Mouse (Mus musculus) MEL (cell line): ENCODE results near the gene 2310057N15Rik. TPM values are rescaled to one million over a fixed set of nuclear protein-coding genes. Genes with fewer than 3 reads are reported as not detected.
"Not testable (repeated sequence)": the region's sequence is repeated elsewhere in the genome, so short reads cannot be mapped to it uniquely, and the experiment has no call there.

Source experiments
- DNase-seq: peaks from one replicate; pipeline ENCODE4 v3.0.0; 2011; ENCODE audit warnings: low read depth, low spot score
- H3K27ac ChIP-seq: 2 replicates; pipeline ENCODE4 v1.5.1; 2012; ENCODE audit warnings: low read depth, mild to moderate bottlenecking, control low read depth, low read length, moderate library complexity; ENCODE audit not compliant: control insufficient read depth
- H3K27me3 ChIP-seq, 2 experiments: fragments of 150-350 bp in 1 of 2; sonication (generic) in 1 of 2; 2 replicates each; pipeline ENCODE4 v1.6.1; 2012; ENCODE audit warnings: low read length in 2 of 2, mild to moderate bottlenecking in 2 of 2, improper control_type of control experiment in 1 of 2, moderate library complexity in 1 of 2; ENCODE audit not compliant: insufficient read depth in 2 of 2, control insufficient read depth in 1 of 2
- H3K36me3 ChIP-seq, 2 experiments: 2 replicates each; pipeline ENCODE4 v1.6.1; 2012 to 2014; ENCODE audit warnings: low read length in 2 of 2, improper control_type of control experiment in 1 of 2, inconsistent platforms in 1 of 2, mild to moderate bottlenecking in 1 of 2; ENCODE audit not compliant: insufficient read depth in 2 of 2, control insufficient read depth in 1 of 2
- H3K4me1 ChIP-seq, 2 experiments: fragments of 150-350 bp in 1 of 2; sonication (generic) in 1 of 2; 2 replicates each; pipeline ENCODE4 v1.6.1; 2012; ENCODE audit warnings: low read length in 2 of 2, improper control_type of control experiment in 1 of 2, mild to moderate bottlenecking in 1 of 2; ENCODE audit not compliant: insufficient read depth in 2 of 2, control insufficient read depth in 1 of 2
- H3K4me3 ChIP-seq, 2 experiments: fragments of 150-350 bp in 1 of 2; sonication (generic) in 1 of 2; 2 replicates each; pipeline ENCODE4 v1.5.1; 2012; ENCODE audit warnings: low read depth in 2 of 2, low read length in 2 of 2, mild to moderate bottlenecking in 2 of 2, moderate library complexity in 2 of 2, control low read depth in 1 of 2, improper control_type of control experiment in 1 of 2; ENCODE audit not compliant: control insufficient read depth in 1 of 2, insufficient read depth in 1 of 2
- H3K79me2 ChIP-seq: 2 replicates; pipeline ENCODE4 v1.6.1; 2012; ENCODE audit warnings: mild to moderate bottlenecking, low read length, moderate library complexity; ENCODE audit not compliant: control insufficient read depth, poor library complexity, insufficient read depth
- H3K9ac ChIP-seq: 2 replicates; pipeline ENCODE4 v1.6.1; 2012; ENCODE audit warnings: low read depth, mild to moderate bottlenecking, control low read depth, low read length, moderate library complexity; ENCODE audit not compliant: control insufficient read depth, poor library complexity, severe bottlenecking
- H3K9me3 ChIP-seq: fragments of 150-350 bp; sonication (generic); replicated peaks from 2 replicates; pipeline ENCODE4 v1.6.1; 2012; ENCODE audit warnings: mild to moderate bottlenecking, low read length, improper control_type of control experiment, moderate library complexity; ENCODE audit not compliant: insufficient read depth
- CHD1 ChIP-seq: IDR thresholded peaks from 2 replicates; pipeline ENCODE4 v1.6.1; 2012; ENCODE audit warnings: low read depth, mild to moderate bottlenecking, inconsistent platforms, low read length, improper control_type of control experiment
- E2F4 ChIP-seq: IDR thresholded peaks from 2 replicates; pipeline ENCODE4 v1.6.1; 2011; ENCODE audit warnings: low read depth, low read length, improper control_type of control experiment, borderline replicate concordance
- ETS1 ChIP-seq: IDR thresholded peaks from 2 replicates; pipeline ENCODE4 v1.6.1; 2012; ENCODE audit warnings: low read depth, mild to moderate bottlenecking, inconsistent platforms, low read length, improper control_type of control experiment, moderate library complexity
- GATA1 ChIP-seq: IDR thresholded peaks from 2 replicates; pipeline ENCODE4 v1.6.1; 2011; ENCODE audit warnings: low read depth, low read length, improper control_type of control experiment
- MAZ ChIP-seq: IDR thresholded peaks from 2 replicates; pipeline ENCODE4 v1.6.1; 2012; ENCODE audit warnings: low read depth, mild to moderate bottlenecking, inconsistent platforms, low read length, improper control_type of control experiment
- MEF2A ChIP-seq: IDR thresholded peaks from 2 replicates; pipeline ENCODE4 v1.6.1; 2014; ENCODE audit warnings: low read depth, mild to moderate bottlenecking, inconsistent platforms, low read length, improper control_type of control experiment; ENCODE audit not compliant: poor library complexity, insufficient replicate concordance, severe bottlenecking; ENCODE audit errors: extremely low read depth
- MXI1 ChIP-seq: IDR thresholded peaks from 2 replicates; pipeline ENCODE4 v1.6.1; 2011; ENCODE audit warnings: mild to moderate bottlenecking, low read depth, low read length, improper control_type of control experiment
- MYB ChIP-seq: IDR thresholded peaks from 2 replicates; pipeline ENCODE4 v1.6.1; 2011; ENCODE audit warnings: mild to moderate bottlenecking, low read depth, low read length, improper control_type of control experiment
- MYC ChIP-seq: IDR thresholded peaks from 2 replicates; pipeline ENCODE4 v1.6.1; 2011; ENCODE audit warnings: low read depth, mild to moderate bottlenecking, low read length, improper control_type of control experiment, moderate library complexity
- POLR2AphosphoS5 ChIP-seq: IDR thresholded peaks from 2 replicates; pipeline ENCODE4 v1.6.1; 2012; ENCODE audit warnings: low read depth, borderline replicate concordance, mild to moderate bottlenecking, inconsistent platforms, low read length, moderate library complexity, mixed read lengths
- RAD21 ChIP-seq: IDR thresholded peaks from 2 replicates; pipeline ENCODE4 v1.6.1; 2011; ENCODE audit warnings: mild to moderate bottlenecking, low read depth, low read length, improper control_type of control experiment
- TAL1 ChIP-seq: IDR thresholded peaks from 2 replicates; pipeline ENCODE4 v1.6.1; 2012; ENCODE audit warnings: mild to moderate bottlenecking, inconsistent platforms, low read length, moderate library complexity, mixed read lengths
- USF1 ChIP-seq: IDR thresholded peaks from 2 replicates; pipeline ENCODE4 v1.6.1; 2014; ENCODE audit warnings: low read depth, mild to moderate bottlenecking, inconsistent platforms, low read length, improper control_type of control experiment, moderate library complexity
- USF2 ChIP-seq, 2 experiments: IDR thresholded peaks; 2 replicates each; pipeline ENCODE4 v1.6.1; 2011 to 2012; ENCODE audit warnings: improper control_type of control experiment in 2 of 2, low read length in 2 of 2, borderline replicate concordance in 1 of 2, inconsistent platforms in 1 of 2, low read depth in 1 of 2, mild to moderate bottlenecking in 1 of 2; ENCODE audit not compliant: insufficient read depth in 1 of 2
- polyA plus RNA-seq, 2 experiments: library from polyadenylated mRNA; stranded (reverse) in 1 of 2; unstranded in 1 of 2; fragments of >175 nt in 1 of 2; fragments of >200 nt in 1 of 2; gene quantifications; 2 replicates each; pipeline versions ENCODE4 v1.2.1 to v1.2.4; 2012; ENCODE audit warnings: low replicate concordance in 2 of 2, low read depth in 1 of 2; ENCODE audit not compliant: insufficient read length in 2 of 2, insufficient read depth in 1 of 2, missing spikeins in 1 of 2
- total RNA-seq: library from RNA; depleted of rRNA; stranded (reverse); fragments of 300-350 nt; gene quantifications from 2 replicates; pipeline ENCODE4 v1.2.3, GENCODE M21; 2012

2310057N15Rik gene
- total and polyA plus RNA-seq, 3 experiments: not detected

DNA sequence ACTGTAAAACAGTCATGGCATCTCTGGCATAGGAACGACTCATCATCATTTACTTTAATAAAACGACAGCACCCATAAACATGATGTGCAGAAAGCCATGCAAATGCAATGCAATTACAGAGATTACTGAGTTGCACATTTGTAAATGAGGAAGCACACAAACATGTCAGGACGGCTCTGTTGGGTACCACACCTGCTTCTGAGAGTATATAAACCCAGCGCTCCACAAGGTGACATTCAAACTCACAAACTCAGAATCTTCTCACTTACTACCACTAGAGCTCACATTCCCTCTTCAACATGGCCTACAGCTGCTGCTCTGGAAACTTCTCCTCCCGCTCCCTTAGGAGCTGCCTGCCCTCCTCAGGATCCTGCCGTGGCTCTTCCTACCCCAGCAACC is 3.6 kb upstream of the 2310057N15Rik start, which contains the start of gene Gm5965:
TSS of gene Gm5965 (plus strand) at position 301 of the 400 bp plus-strand sequence.
- no peak within 1 kb of the TSS for H3K4me3 ChIP-seq
- no peak for DNase-seq
- H3K4me1 ChIP-seq: no peaks in the 10 kb centered on the region
- no peaks in the 10 kb centered on the region for H3K27me3 ChIP-seq
- no peaks in the 10 kb centered on the region for H3K79me2 ChIP-seq
- no peak within 1 kb of the TSS for H3K9ac ChIP-seq
- no peaks in the 10 kb centered on the region for H3K36me3 ChIP-seq
- H3K27ac ChIP-seq: no peak within 1 kb of the TSS
- H3K9me3 ChIP-seq: no peaks in the 10 kb centered on the region
- TF ChIP-seq MEF2A (no peak), MAZ (no peak), GATA1 (no peak), TAL1 (no peak), MYB (no peak), POLR2AphosphoS5 (no peak), USF2 (IDR thresholded peaks at IDR 0.05; ENCODE audit: borderline replicate concordance in 1 of 2, insufficient read depth in 1 of 2, low read depth in 1 of 2, low read length in 2 of 2) (no peak), ETS1 (no peak), USF1 (no peak), RAD21 (no peak), E2F4 (no peak), MYC (no peak), CHD1 (no peak), MXI1 (no peak)

DNA sequence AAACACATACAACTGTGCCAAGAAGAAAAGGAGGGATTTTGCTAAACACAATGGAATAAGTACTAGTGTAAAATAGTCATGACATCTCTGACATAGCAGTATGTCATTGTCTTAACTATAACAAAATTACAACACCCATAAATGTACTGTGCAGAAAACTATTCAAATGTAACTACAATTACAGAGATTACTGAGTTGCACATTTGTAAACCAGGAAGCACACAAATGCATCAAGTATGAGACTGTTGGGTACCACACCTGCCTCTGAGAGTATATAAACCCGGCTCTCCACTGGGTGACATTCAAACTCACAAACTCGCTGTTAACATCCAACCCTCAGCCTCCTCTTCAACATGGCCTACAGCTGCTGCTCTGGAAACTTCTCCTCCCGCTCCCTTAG is 15.5 kb downstream of the 2310057N15Rik start, which contains the start of gene 2310034C09Rik:
TSS of gene 2310034C09Rik (plus strand) at position 301 of the 400 bp plus-strand sequence.
- not testable (repeated sequence) for H3K4me3 ChIP-seq, H3K79me2 ChIP-seq, H3K9me3 ChIP-seq, H3K27me3 ChIP-seq, H3K27ac ChIP-seq, H3K36me3 ChIP-seq, H3K9ac ChIP-seq, H3K4me1 ChIP-seq, DNase-seq

DNA sequence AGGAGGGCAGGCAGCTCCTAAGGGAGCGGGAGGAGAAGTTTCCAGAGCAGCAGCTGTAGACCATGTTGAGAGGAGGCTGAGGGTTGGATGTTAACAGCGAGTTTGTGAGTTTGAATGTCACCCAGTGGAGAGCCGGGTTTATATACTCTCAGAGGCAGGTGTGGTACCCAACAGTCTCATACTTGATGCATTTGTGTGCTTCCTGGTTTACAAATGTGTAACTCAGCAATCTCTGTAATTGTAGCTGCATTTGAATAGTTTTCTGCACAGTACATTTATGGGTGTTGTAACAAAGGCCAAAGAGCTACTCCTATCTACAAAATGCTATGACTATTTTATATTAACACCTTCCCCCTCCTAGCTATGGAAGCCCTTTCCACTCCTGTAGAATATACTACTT is 22.5 kb downstream of the 2310057N15Rik start, which contains the start of gene Krtap13:
TSS of gene Krtap13 (minus strand) at position 101 of the 400 bp plus-strand sequence.
- DNase-seq, H3K4me3 ChIP-seq, H3K9ac ChIP-seq, H3K36me3 ChIP-seq, H3K4me1 ChIP-seq, H3K9me3 ChIP-seq, H3K27me3 ChIP-seq, H3K79me2 ChIP-seq, H3K27ac ChIP-seq: not testable (repeated sequence)
